Mouse (Mus musculus): Measurements from ENCODE around the gene Aldh3a2. TPM values are rescaled to one million over a fixed set of nuclear protein-coding genes. Genes with fewer than 3 reads are reported as not detected.

Gene Aldh3a2
- polyA plus RNA-seq, 1 experiment from 2014 or later, result 28.5 TPM

- H3K27me3 ChIP-seq, result no peaks in the 10 kb centered on the region
- H3K4me3 ChIP-seq, result no peak overlapping the region
- H3K4me2 ChIP-seq (replicated peaks), result no peak overlapping the region
- no peaks in the 10 kb centered on the region for H3K9me3 ChIP-seq
- no peak for ATAC-seq (ENCODE audit: low FRiP score, low read depth)
- H3K27ac ChIP-seq (replicated peaks), result no peak overlapping the region
- 89% methylated on average over 2 of the region's 2 CpGs for WGBS
- H3K4me1 ChIP-seq, result peaks cover 1% of the 10 kb centered on the region
- no peaks in the 10 kb centered on the region for H3K36me3 ChIP-seq
- H3K9ac ChIP-seq (replicated peaks), result no peak overlapping the region
These were observed 28.3 kb upstream of the Aldh3a2 start for GRCm38 (mm10) chr11:61295556-61295955.

GRCm38 (mm10) chr11:61294431-61294830, 27.2 kb upstream of the Aldh3a2 start:
- H3K4me2 ChIP-seq (replicated peaks), result no peak overlapping the region
- no peak overlapping the region for H3K9ac ChIP-seq (replicated peaks)
- H3K4me3 ChIP-seq, result no peak overlapping the region
- no peaks in the 10 kb centered on the region for H3K9me3 ChIP-seq
- whole genome bisulfite sequencing, result 83% methylated on average over 3 of the region's 3 CpGs
- no peaks in the 10 kb centered on the region for H3K4me1 ChIP-seq
- no peaks in the 10 kb centered on the region for H3K36me3 ChIP-seq
- H3K27ac ChIP-seq (replicated peaks), result no peak overlapping the region
- ATAC-seq (ENCODE audit: low FRiP score, low read depth), result no peak
- H3K27me3 ChIP-seq, result no peaks in the 10 kb centered on the region

- WGBS, result 37% methylated on average over 2 of the region's 2 CpGs
- no peaks in the 10 kb centered on the region for H3K36me3 ChIP-seq
- H3K4me1 ChIP-seq, result no peaks in the 10 kb centered on the region
- ATAC-seq (ENCODE audit: low FRiP score, low read depth), result no peak
- no peak overlapping the region for H3K4me2 ChIP-seq (replicated peaks)
- H3K9ac ChIP-seq (replicated peaks), result no peak overlapping the region
- H3K27me3 ChIP-seq, result no peaks in the 10 kb centered on the region
- no peak overlapping the region for H3K27ac ChIP-seq (replicated peaks)
- no peaks in the 10 kb centered on the region for H3K9me3 ChIP-seq
- no peak overlapping the region for H3K4me3 ChIP-seq
These were observed 26.0 kb upstream of the Aldh3a2 start for GRCm38 (mm10) chr11:61293251-61293650.

- Histone ChIP-seq H3K9me3 (no peaks in the 10 kb centered on the region), H3K4me3 (no peak overlapping the region), H3K36me3 (no peaks in the 10 kb centered on the region), H3K4me1 (no peaks in the 10 kb centered on the region), H3K9ac (replicated peaks) (no peak overlapping the region), H3K27ac (replicated peaks) (no peak overlapping the region), H3K4me2 (replicated peaks) (no peak overlapping the region), H3K27me3 (no peaks in the 10 kb centered on the region)
- ATAC-seq (ENCODE audit: low FRiP score, low read depth), result no peak
- 83% methylated on average over 6 of the region's 6 CpGs for WGBS
These were observed 17.1 kb upstream of the Aldh3a2 start for GRCm38 (mm10) chr11:61284323-61284722.

GRCm38 (mm10) chr11:61283414-61284049, 16.3 kb upstream of the Aldh3a2 start:
- no peaks in the 10 kb centered on the region for H3K9me3 ChIP-seq
- no peaks in the 10 kb centered on the region for H3K4me1 ChIP-seq
- no peak overlapping the region for H3K27ac ChIP-seq (replicated peaks)
- H3K27me3 ChIP-seq, result no peaks in the 10 kb centered on the region
- no peaks in the 10 kb centered on the region for H3K36me3 ChIP-seq
- WGBS, result 85% methylated on average over 10 of the region's 10 CpGs
- H3K9ac ChIP-seq (replicated peaks), result no peak overlapping the region
- no peak overlapping the region for H3K4me2 ChIP-seq (replicated peaks)
- H3K4me3 ChIP-seq, result no peak overlapping the region
- no peak for ATAC-seq (ENCODE audit: low FRiP score, low read depth)

- Histone ChIP-seq H3K27me3 (no peaks in the 10 kb centered on the region), H3K36me3 (no peaks in the 10 kb centered on the region), H3K27ac (replicated peaks) (no peak overlapping the region), H3K4me1 (no peaks in the 10 kb centered on the region), H3K9ac (replicated peaks) (no peak overlapping the region), H3K9me3 (no peaks in the 10 kb centered on the region), H3K4me3 (no peak overlapping the region), H3K4me2 (replicated peaks) (no peak overlapping the region)
- WGBS, result 88% methylated on average over 8 of the region's 8 CpGs
- no peak for ATAC-seq (ENCODE audit: low FRiP score, low read depth)
These were observed 11.3 kb upstream of the Aldh3a2 start for GRCm38 (mm10) chr11:61278445-61279077.

- Histone ChIP-seq H3K9ac (replicated peaks) (no peak overlapping the region), H3K4me2 (replicated peaks) (no peak overlapping the region), H3K4me3 (no peak overlapping the region), H3K36me3 (no peaks in the 10 kb centered on the region), H3K4me1 (no peaks in the 10 kb centered on the region), H3K9me3 (no peaks in the 10 kb centered on the region), H3K27me3 (no peaks in the 10 kb centered on the region), H3K27ac (replicated peaks) (no peak overlapping the region)
- no peak for ATAC-seq (ENCODE audit: low FRiP score, low read depth)
- WGBS, result 62% methylated on average over 2 of the region's 2 CpGs
These were observed 10.7 kb upstream of the Aldh3a2 start for GRCm38 (mm10) chr11:61277937-61278336.

GRCm38 (mm10) chr11:61276482-61276881, 9.2 kb upstream of the Aldh3a2 start:
- Histone ChIP-seq H3K4me3 (no peak overlapping the region), H3K27ac (replicated peaks) (no peak overlapping the region), H3K9ac (replicated peaks) (no peak overlapping the region), H3K4me1 (no peaks in the 10 kb centered on the region), H3K27me3 (no peaks in the 10 kb centered on the region), H3K4me2 (replicated peaks) (no peak overlapping the region), H3K36me3 (no peaks in the 10 kb centered on the region), H3K9me3 (no peaks in the 10 kb centered on the region)
- no peak for ATAC-seq (ENCODE audit: low FRiP score, low read depth)
- 67% methylated on average over 3 of the region's 3 CpGs for WGBS

- H3K36me3 ChIP-seq, result no peaks in the 10 kb centered on the region
- H3K4me1 ChIP-seq, result no peaks in the 10 kb centered on the region
- H3K27ac ChIP-seq (replicated peaks), result no peak overlapping the region
- no peaks in the 10 kb centered on the region for H3K9me3 ChIP-seq
- ATAC-seq (ENCODE audit: low FRiP score, low read depth), result no peak
- no peak overlapping the region for H3K9ac ChIP-seq (replicated peaks)
- no peaks in the 10 kb centered on the region for H3K27me3 ChIP-seq
- WGBS, result 81% methylated on average over 8 of the region's 8 CpGs
- no peak overlapping the region for H3K4me3 ChIP-seq
- H3K4me2 ChIP-seq (replicated peaks), result no peak overlapping the region
These were observed 7.8 kb upstream of the Aldh3a2 start for GRCm38 (mm10) chr11:61275106-61275505.

- Histone ChIP-seq H3K9ac (replicated peaks) (no peak overlapping the region), H3K27me3 (no peaks in the 10 kb centered on the region), H3K4me2 (replicated peaks) (no peak overlapping the region), H3K9me3 (no peaks in the 10 kb centered on the region), H3K27ac (replicated peaks) (no peak overlapping the region), H3K4me1 (no peaks in the 10 kb centered on the region), H3K36me3 (no peaks in the 10 kb centered on the region), H3K4me3 (no peak overlapping the region)
- ATAC-seq (ENCODE audit: low FRiP score, low read depth), result no peak
- 78% methylated on average over 1 of the region's 1 CpGs for WGBS
These were observed 7.2 kb upstream of the Aldh3a2 start for GRCm38 (mm10) chr11:61274421-61274820.

- Histone ChIP-seq H3K27ac (replicated peaks) (no peak overlapping the region), H3K36me3 (no peaks in the 10 kb centered on the region), H3K4me3 (no peak overlapping the region), H3K4me2 (replicated peaks) (no peak overlapping the region), H3K27me3 (peaks cover under 1% of the 10 kb centered on the region; the same call in 1 of the 2 replicates), H3K4me1 (no peaks in the 10 kb centered on the region), H3K9ac (replicated peaks) (no peak overlapping the region), H3K9me3 (no peaks in the 10 kb centered on the region)
- no peak for ATAC-seq (ENCODE audit: low FRiP score, low read depth)
- WGBS, result 93% methylated on average over 2 of the region's 2 CpGs
These were observed 6.7 kb upstream of the Aldh3a2 start for GRCm38 (mm10) chr11:61273928-61274327.

GRCm38 (mm10) chr11:61271612-61272011, 4.3 kb upstream of the Aldh3a2 start:
- H3K9me3 ChIP-seq, result no peaks in the 10 kb centered on the region
- no peak overlapping the region for H3K27ac ChIP-seq (replicated peaks)
- H3K4me1 ChIP-seq, result no peaks in the 10 kb centered on the region
- H3K4me3 ChIP-seq, result no peak overlapping the region
- H3K27me3 ChIP-seq, result peaks cover 10% of the 10 kb centered on the region; the same call in 1 of the 2 replicates
- no peak for ATAC-seq (ENCODE audit: low FRiP score, low read depth)
- no peaks in the 10 kb centered on the region for H3K36me3 ChIP-seq
- H3K4me2 ChIP-seq (replicated peaks), result no peak overlapping the region
- no peak overlapping the region for H3K9ac ChIP-seq (replicated peaks)

- Histone ChIP-seq H3K9ac (replicated peaks) (no peak overlapping the region), H3K4me2 (replicated peaks) (no peak overlapping the region), H3K27ac (replicated peaks) (no peak overlapping the region), H3K9me3 (no peaks in the 10 kb centered on the region), H3K36me3 (no peaks in the 10 kb centered on the region), H3K4me3 (no peak overlapping the region), H3K27me3 (peaks cover 10% of the 10 kb centered on the region; the same call in 1 of the 2 replicates), H3K4me1 (no peaks in the 10 kb centered on the region)
- ATAC-seq (ENCODE audit: low FRiP score, low read depth), result no peak
- WGBS, result 80% methylated on average over 5 of the region's 5 CpGs
These were observed 3.1 kb upstream of the Aldh3a2 start for GRCm38 (mm10) chr11:61270406-61270805.
